ENCODE assay signal across 23 mouse cellular contexts in the genomic region with DNA sequence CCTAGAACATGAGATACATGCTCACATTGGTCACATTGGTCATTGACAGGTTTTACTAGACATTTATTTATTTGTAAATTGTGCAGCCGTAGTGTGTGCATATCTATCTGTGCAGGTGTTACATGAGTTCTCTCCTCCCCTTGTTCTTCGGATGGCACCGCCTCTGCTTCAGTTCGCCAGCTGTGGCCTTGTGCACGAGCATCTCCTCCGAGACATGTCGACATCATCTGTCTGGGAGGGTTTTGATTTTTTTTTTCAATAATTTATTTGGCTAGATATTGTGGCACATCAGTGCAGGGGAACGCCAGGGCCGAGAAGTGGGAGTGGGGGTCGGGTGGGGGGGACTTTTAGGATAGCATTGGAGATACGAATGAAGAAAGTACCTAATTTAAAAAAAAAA. TPM values are rescaled to one million over a fixed set of nuclear protein-coding genes. Genes with fewer than 3 reads are reported as not detected.
DNase-seq lines count a peak whose midpoint lies in the region; ATAC-seq lines count a peak whose summit lies in the region.
"Had no signal": no experiment of that assay in that cellular context is flagged by ENCODE, and none has a peak within 500 bp of the region (broad histone marks: within the 10 kb centered on the region; RNA-seq: fewer than 3 reads in every experiment).

No protein-coding gene starts in this region.

- no peaks in the 10 kb centered on the region for H3K9me3 ChIP-seq in heart, embryonic 12.5 days (replicated peaks)
- H3K9me3 ChIP-seq in liver, embryonic 15.5 days (replicated peaks), result no peaks in the 10 kb centered on the region
- H3K9me3 ChIP-seq: embryonic facial prominence, embryonic 10.5 days; embryonic facial prominence, embryonic 13.5 days; forebrain, embryonic 12.5 days; forebrain, embryonic 15.5 days; heart, embryonic 10.5 days; hindbrain, embryonic 12.5 days; hindbrain, embryonic 15.5 days had no signal

- no peaks in the 10 kb centered on the region for H3K27me3 ChIP-seq in heart, embryonic 12.5 days (replicated peaks)
- no peaks in the 10 kb centered on the region for H3K27me3 ChIP-seq in liver, embryonic 15.5 days
- H3K27me3 ChIP-seq: embryonic facial prominence, embryonic 13.5 days; forebrain, embryonic 12.5 days; forebrain, embryonic 15.5 days; hindbrain, embryonic 12.5 days; hindbrain, embryonic 15.5 days had no signal

- no peak overlapping the region for H3K27ac ChIP-seq in heart, embryonic 12.5 days (ENCODE audit: poor library complexity, severe bottlenecking)
- H3K27ac ChIP-seq in liver, embryonic 15.5 days (replicated peaks), result no peak overlapping the region
- H3K27ac ChIP-seq: embryonic facial prominence, embryonic 10.5 days; embryonic facial prominence, embryonic 13.5 days; forebrain, embryonic 12.5 days; forebrain, embryonic 15.5 days; heart, adult 2 months; heart, embryonic 10.5 days; hindbrain, embryonic 12.5 days; hindbrain, embryonic 15.5 days had no signal

- 84% methylated on average over 11 of the region's 11 CpGs for WGBS in heart, embryonic 12.5 days
- 57% methylated on average over 11 of the region's 11 CpGs for WGBS in liver, embryonic 15.5 days (ENCODE audit: insufficient replicate concordance)

- DNase-seq in adrenal gland, adult (ENCODE audit: inconsistent age in 2 of 2, low spot score in 1 of 2), result peak; percentile 47 to 66
- DNase-seq in adrenal gland, postnatal 4 days (ENCODE audit: low spot score in 2 of 2), result no peak
- DNase-seq in heart, adult 11 months, result peak; percentile 74
- no peak for DNase-seq in liver
- no peak for DNase-seq in retina, embryonic 14.5 days (ENCODE audit: low spot score)
- DNase-seq: cerebellum, adult 11-12 months; cerebellum, adult 8-10 months; cerebellum, postnatal 10 days; cerebellum, postnatal 36 days; embryo, embryonic 11 days; gastrocnemius, postnatal 25 days; heart, adult 2 months had no signal

- H3K9ac ChIP-seq in heart, embryonic 12.5 days, result no peak overlapping the region
- no peak overlapping the region for H3K9ac ChIP-seq in liver, embryonic 15.5 days
- H3K9ac ChIP-seq: embryonic facial prominence, embryonic 13.5 days; forebrain, embryonic 12.5 days; forebrain, embryonic 15.5 days; hindbrain, embryonic 12.5 days; hindbrain, embryonic 15.5 days had no signal

- no peak overlapping the region for H3K4me2 ChIP-seq in heart, embryonic 12.5 days
- H3K4me2 ChIP-seq in liver, embryonic 15.5 days, result peak overlapping the region; percentile 16; the same call in 1 of the 2 replicates
- H3K4me2 ChIP-seq: embryonic facial prominence, embryonic 13.5 days; forebrain, embryonic 12.5 days; forebrain, embryonic 15.5 days; hindbrain, embryonic 12.5 days; hindbrain, embryonic 15.5 days had no signal

- ATAC-seq in heart, embryonic 12.5 days (ENCODE audit: insufficient number of reproducible peaks, low FRiP score), result no peak
- ATAC-seq in liver, embryonic 15.5 days (ENCODE audit: insufficient read depth), result no peak
- ATAC-seq: activated CD4-positive, CD25-positive, alpha-beta regulatory T cell, adult 4 months; forebrain, embryonic 15.5 days had no signal

- H3K4me3 ChIP-seq in heart, embryonic 12.5 days, result no peak overlapping the region
- H3K4me3 ChIP-seq in liver, embryonic 15.5 days (replicated peaks), result no peak overlapping the region
- H3K4me3 ChIP-seq: embryonic facial prominence, embryonic 10.5 days; embryonic facial prominence, embryonic 13.5 days; erythroblast, embryonic 14.5 days; forebrain, embryonic 12.5 days; forebrain, embryonic 15.5 days; heart, adult 2 months; heart, embryonic 10.5 days; hindbrain, embryonic 12.5 days; hindbrain, embryonic 15.5 days had no signal

- H3K4me1 ChIP-seq in heart, embryonic 12.5 days (replicated peaks), result peaks cover 13% of the 10 kb centered on the region
- H3K4me1 ChIP-seq in liver, embryonic 15.5 days (replicated peaks), result peaks cover 57% of the 10 kb centered on the region
- H3K4me1 ChIP-seq: embryonic facial prominence, embryonic 13.5 days; forebrain, embryonic 12.5 days; forebrain, embryonic 15.5 days; hindbrain, embryonic 12.5 days; hindbrain, embryonic 15.5 days had no signal

- H3K36me3 ChIP-seq in heart, embryonic 12.5 days, result no peaks in the 10 kb centered on the region
- H3K36me3 ChIP-seq in liver, embryonic 15.5 days (replicated peaks), result peaks cover 45% of the 10 kb centered on the region
- H3K36me3 ChIP-seq: embryonic facial prominence, embryonic 10.5 days; embryonic facial prominence, embryonic 13.5 days; forebrain, embryonic 12.5 days; heart, embryonic 10.5 days; hindbrain, embryonic 12.5 days; hindbrain, embryonic 15.5 days had no signal

RNA-seq across cellular contexts. Expression of a gene that starts 30.1 kb away (rescaled TPM):
- total RNA-seq in adrenal gland, postnatal 4 days (2021), result 10 to 100 TPM; 80.1 to 98.6 TPM
- polyA plus RNA-seq in heart, embryonic 12.5 days (2016; fragmentation: Nextera tagmentation; extraction: Ambion mirVana), result 35.3 and 35.7 TPM in 2 replicates
- polyA plus RNA-seq in liver, embryonic 15.5 days (2015; fragmentation: Nextera tagmentation; extraction: Ambion mirVana), result 95.4 and 97.7 TPM in 2 replicates

Comparison
In these comparisons a context has a peak if more than half of its experiments do, and no peak if none do; other contexts are left out.
1. DNase-seq: peak in adrenal gland, adult (2 of 2) and heart, adult 11 months (single experiment); none in adrenal gland, postnatal 4 days (0 of 2), liver (single experiment) and retina, embryonic 14.5 days (single experiment).